Mouse (Mus musculus): Measurements from ENCODE around the gene Nkx1-2. TPM values are rescaled to one million over a fixed set of nuclear protein-coding genes. Genes with fewer than 3 reads are reported as not detected.

The Nkx1-2 gene
- polyA plus RNA-seq, 1 experiment from 2014 or later, result 0.04 TPM

DNA sequence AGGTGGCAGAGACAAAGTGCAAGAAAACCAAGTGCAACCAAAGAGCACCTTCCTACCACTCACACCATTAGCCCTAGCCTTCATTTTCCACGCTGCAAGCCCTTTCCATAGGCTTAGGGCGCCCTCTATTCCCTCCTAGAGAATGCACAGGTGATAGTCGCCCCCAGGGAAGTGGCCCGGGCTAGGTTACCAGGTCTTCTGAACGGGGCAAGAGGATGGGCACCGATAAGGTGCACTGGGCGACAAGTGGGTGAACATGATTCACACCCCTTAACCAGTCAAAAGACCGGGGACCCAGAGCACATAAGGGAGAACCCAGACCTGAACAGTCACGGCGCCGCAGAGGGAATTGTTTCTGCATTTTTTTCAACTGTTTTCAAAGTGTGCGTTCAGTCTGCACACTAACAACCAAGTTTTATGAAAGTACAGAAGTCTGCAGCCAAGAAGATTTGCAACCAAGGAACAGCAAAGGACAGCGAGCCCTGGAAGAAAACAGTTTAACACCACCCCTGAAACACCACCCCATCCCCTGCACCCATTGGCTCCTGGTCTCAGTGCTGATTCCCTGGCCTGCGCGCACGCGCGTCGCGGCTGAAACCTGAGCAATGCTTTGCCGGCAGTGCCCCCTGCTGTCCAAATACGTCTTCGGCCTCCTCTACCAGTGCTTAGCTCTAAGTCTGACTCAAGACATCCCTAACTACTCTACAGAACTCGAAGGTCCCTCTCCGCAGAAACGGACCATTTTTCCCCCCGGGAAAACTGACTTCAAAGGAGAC lies 47.9 kb downstream of the Nkx1-2 start:
- Histone ChIP-seq H3K36me3 (ENCODE audit: control insufficient read depth, insufficient read depth, low read length) (no peaks in the 10 kb centered on the region), H3K9me3 (replicated peaks; ENCODE audit: control insufficient read depth, low read length) (no peaks in the 10 kb centered on the region), H3K4me3 (ENCODE audit: low read depth, low read length) (peak overlapping the region; percentile 57), H3K4me1 (ENCODE audit: control insufficient read depth, insufficient read depth, low read length) (no peaks in the 10 kb centered on the region), H3K27me3 (ENCODE audit: control insufficient read depth, insufficient read depth, low read length) (no peaks in the 10 kb centered on the region), H3K4me2 (peak overlapping the region; percentile 88), H3K27ac (ENCODE audit: low read depth, low read length) (no peak overlapping the region; the same call in 1 of the 2 replicates), H3K9ac (ENCODE audit: low read depth, low read length) (peak overlapping the region; percentile 69)
- 1% methylated on average over 27 of the region's 27 CpGs for WGBS (ENCODE audit: insufficient replicate concordance)
- peak; percentile 90 for ATAC-seq (replicated peaks; ENCODE audit: insufficient number of reproducible peaks, low FRiP score, low TSS enrichment)

DNA sequence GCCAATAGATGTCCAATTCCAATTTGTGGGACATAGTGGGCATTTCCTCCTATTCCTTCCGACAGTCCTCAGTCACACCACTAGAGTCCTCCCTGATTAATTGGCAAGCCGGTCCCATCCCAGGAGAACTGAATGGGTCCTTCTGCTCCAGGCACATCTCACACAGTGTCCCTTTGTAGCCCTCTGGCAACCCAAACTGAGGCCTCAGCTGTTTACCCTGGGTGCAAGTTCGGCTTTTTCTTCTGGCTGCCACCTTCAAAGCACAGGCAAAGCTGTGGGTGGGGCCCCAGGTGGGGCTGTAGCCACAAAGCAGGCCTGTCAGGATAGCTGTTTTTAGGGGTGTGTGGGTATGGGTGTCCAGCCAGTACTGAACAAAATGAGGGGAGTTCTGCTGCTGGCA lies 52.3 kb downstream of the Nkx1-2 start:
- Histone ChIP-seq H3K36me3 (ENCODE audit: control insufficient read depth, insufficient read depth, low read length) (no peaks in the 10 kb centered on the region), H3K4me3 (ENCODE audit: low read depth, low read length) (no peak overlapping the region), H3K27me3 (ENCODE audit: control insufficient read depth, insufficient read depth, low read length) (no peaks in the 10 kb centered on the region), H3K4me1 (ENCODE audit: control insufficient read depth, insufficient read depth, low read length) (no peaks in the 10 kb centered on the region), H3K9me3 (replicated peaks; ENCODE audit: control insufficient read depth, low read length) (no peaks in the 10 kb centered on the region), H3K9ac (ENCODE audit: low read depth, low read length) (no peak overlapping the region), H3K4me2 (no peak overlapping the region), H3K27ac (ENCODE audit: low read depth, low read length) (no peak overlapping the region)
- 56% methylated on average over 3 of the region's 3 CpGs for WGBS (ENCODE audit: insufficient replicate concordance)
- ATAC-seq (replicated peaks; ENCODE audit: insufficient number of reproducible peaks, low FRiP score, low TSS enrichment), result no peak

Other genes starting within 250 kb of the Nkx1-2 start
- 162 and 186 TPM in 2 replicates for gene Oat, start 23.2 kb downstream of the Nkx1-2 start, polyA plus RNA-seq (2014; fragmentation: Nextera tagmentation; extraction: Ambion mirVana)
- 21.2 and 21.9 TPM in 2 replicates for gene Lhpp, start 11.0 kb upstream of the Nkx1-2 start, polyA plus RNA-seq (2014; fragmentation: Nextera tagmentation; extraction: Ambion mirVana)
- gene Fam53b, start 214.2 kb upstream of the Nkx1-2 start, polyA plus RNA-seq (2014; fragmentation: Nextera tagmentation; extraction: Ambion mirVana), result 11.9 and 14.5 TPM in 2 replicates

Data from heart, embryonic 11.5 days (tissue).